Mouse (Mus musculus) c-Kit-positive CD71-positive TER-119-negative erythroid progenitor cells, embryonic 14.5 days (primary cell): ENCODE measurements around the gene Olfml2a.

ENCODE experiments used
- DNase-seq: peaks from one replicate; pipeline ENCODE4 v3.0.0-alpha.2; 2013; ENCODE audit warnings: low read depth

The Olfml2a gene

GRCm38 (mm10) chr2:38931851-38932667 lies at the start of gene Olfml2a:
Gene Olfml2a, plus strand, starts transcription at chr2:38931978.
- DNase-seq: no peak

GRCm38 (mm10) chr2:38902866-38903265 lies 28.9 kb upstream of the Olfml2a start:
- no peak for DNase-seq

GRCm38 (mm10) chr2:38904290-38904689 lies 27.5 kb upstream of the Olfml2a start:
- no peak for DNase-seq

GRCm38 (mm10) chr2:38906097-38906496 lies 25.7 kb upstream of the Olfml2a start:
- no peak for DNase-seq

- DNase-seq: no peak
These were observed 23.2 kb upstream of the Olfml2a start for GRCm38 (mm10) chr2:38908604-38909003.

- DNase-seq: no peak
These were observed 17.3 kb upstream of the Olfml2a start for GRCm38 (mm10) chr2:38914517-38914916.

- DNase-seq: no peak
These were observed 16.8 kb upstream of the Olfml2a start for GRCm38 (mm10) chr2:38914965-38915364.

- no peak for DNase-seq
These were observed 14.7 kb upstream of the Olfml2a start for GRCm38 (mm10) chr2:38916947-38917691.

- no peak for DNase-seq
These were observed 10.4 kb upstream of the Olfml2a start for GRCm38 (mm10) chr2:38921374-38921773.

- DNase-seq: no peak
These were observed 8.3 kb upstream of the Olfml2a start for GRCm38 (mm10) chr2:38923471-38923870.

- no peak for DNase-seq
These were observed 7.9 kb upstream of the Olfml2a start for GRCm38 (mm10) chr2:38923911-38924310.

- DNase-seq: no peak
These were observed 7.2 kb upstream of the Olfml2a start for GRCm38 (mm10) chr2:38924571-38924970.

- no peak for DNase-seq
These were observed 6.4 kb upstream of the Olfml2a start for GRCm38 (mm10) chr2:38925171-38926080.

GRCm38 (mm10) chr2:38926145-38926891 lies 5.5 kb upstream of the Olfml2a start:
- DNase-seq: peak; percentile 92

GRCm38 (mm10) chr2:38927115-38927979 lies 4.4 kb upstream of the Olfml2a start, which contains the start of gene Nr6a1:
Gene Nr6a1, minus strand, starts transcription at chr2:38927688.
- DNase-seq: peak; percentile 62

GRCm38 (mm10) chr2:38930269-38930668 lies 1.5 kb upstream of the Olfml2a start:
- no peak for DNase-seq

- DNase-seq: no peak
These were observed 2.2 kb downstream of the Olfml2a start for GRCm38 (mm10) chr2:38933931-38934330.

- DNase-seq: no peak
These were observed 3.2 kb downstream of the Olfml2a start for GRCm38 (mm10) chr2:38934936-38935335.

GRCm38 (mm10) chr2:38936721-38937378 lies 5.1 kb downstream of the Olfml2a start:
- DNase-seq: no peak

- DNase-seq: no peak
These were observed 5.6 kb downstream of the Olfml2a start for GRCm38 (mm10) chr2:38937396-38937795.
